In the genomic region with DNA sequence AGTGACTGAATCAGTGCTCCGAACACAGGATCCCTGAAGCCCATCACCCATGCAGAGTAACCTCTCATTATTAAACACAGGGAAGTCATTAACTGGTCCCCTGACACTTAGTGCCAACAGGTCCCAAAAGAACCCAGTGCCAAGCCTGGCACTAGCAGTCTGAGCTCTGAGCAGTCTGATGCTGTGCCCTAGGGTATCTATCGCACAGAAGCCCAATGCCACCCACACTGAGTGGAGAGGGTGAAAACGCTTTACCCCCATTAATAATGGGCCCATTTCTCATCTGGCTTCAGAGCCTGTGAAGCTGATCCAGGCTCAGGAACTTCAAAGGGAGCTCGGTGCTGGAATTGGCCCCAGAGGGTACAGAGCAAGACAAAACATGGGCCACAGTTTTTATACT, we compare ENCODE assay signal across 16 mouse cellular contexts.
"Had no signal": no experiment of that assay in that cellular context is flagged by ENCODE, and none has a peak within 500 bp of the region (broad histone marks: within the 10 kb centered on the region; RNA-seq: fewer than 3 reads in every experiment).

No protein-coding gene starts in this region.

- H3K36me3 ChIP-seq: kidney, embryonic 15.5 days; midbrain, embryonic 12.5 days; midbrain, embryonic 15.5 days had no signal

- H3K4me2 ChIP-seq: kidney, embryonic 15.5 days; liver, embryonic 11.5 days; lung, embryonic 14.5 days; midbrain, embryonic 12.5 days; midbrain, embryonic 15.5 days had no signal

- ATAC-seq: liver, postnatal 0 days; lung, postnatal 0 days; midbrain, embryonic 15.5 days had no signal

- H3K9ac ChIP-seq: kidney, embryonic 15.5 days; liver, embryonic 14.5 days; liver, postnatal 0 days; lung, embryonic 14.5 days; midbrain, embryonic 12.5 days; midbrain, embryonic 15.5 days had no signal

- H3K9me3 ChIP-seq: kidney, embryonic 15.5 days; midbrain, embryonic 12.5 days; midbrain, embryonic 15.5 days had no signal

- H3K4me3 ChIP-seq: kidney, embryonic 15.5 days; left cerebral cortex, adult 2 months; midbrain, embryonic 12.5 days; midbrain, embryonic 15.5 days had no signal

- H3K4me1 ChIP-seq: kidney, embryonic 15.5 days; midbrain, embryonic 12.5 days; midbrain, embryonic 15.5 days had no signal

- H3K27ac ChIP-seq: kidney, embryonic 15.5 days; left cerebral cortex, adult 2 months; liver, embryonic 14.5 days; macrophage; midbrain, embryonic 12.5 days; midbrain, embryonic 15.5 days had no signal

- DNase-seq: kidney, postnatal 10 days; kidney, postnatal 36 days; layer of hippocampus, postnatal 36 days; liver, postnatal 0 days; lung, embryonic 14.5 days; thymus, adult 18-20 months; thymus, postnatal 14 days; thymus, postnatal 4 days had no signal

- H3K27me3 ChIP-seq: kidney, embryonic 15.5 days; midbrain, embryonic 15.5 days had no signal
